Mouse (Mus musculus) ES-Bruce4 (cell line): ENCODE data around the gene Atp11c. TPM values are rescaled to one million over a fixed set of nuclear protein-coding genes. Genes with fewer than 3 reads are reported as not detected.

Experiments used
- H3K27ac ChIP-seq: 2 replicates; pipeline ENCODE4 v1.5.1; 2012; ENCODE audit warnings: low read length, inconsistent platforms; ENCODE audit not compliant: insufficient read depth
- H3K27me3 ChIP-seq: 2 replicates; pipeline ENCODE4 v1.6.1; 2012; ENCODE audit warnings: mild to moderate bottlenecking, low read length, inconsistent platforms; ENCODE audit not compliant: control insufficient read depth, poor library complexity, insufficient read depth, severe bottlenecking
- H3K36me3 ChIP-seq: 2 replicates; pipeline ENCODE4 v1.6.1; 2012; ENCODE audit warnings: inconsistent platforms, mild to moderate bottlenecking, low read length, moderate library complexity; ENCODE audit not compliant: control insufficient read depth, poor library complexity, insufficient read depth, severe bottlenecking
- H3K4me1 ChIP-seq: one replicate; pipeline ENCODE4 v1.8.1; 2011; ENCODE audit warnings: low read length; ENCODE audit not compliant: control insufficient read depth, insufficient read depth
- H3K4me3 ChIP-seq: 2 replicates; pipeline ENCODE4 v1.5.1; 2011; ENCODE audit warnings: low read depth, mild to moderate bottlenecking, low read length
- H3K9ac ChIP-seq: 2 replicates; pipeline ENCODE4 v1.6.1; 2012; ENCODE audit warnings: low read depth, mild to moderate bottlenecking, inconsistent platforms; ENCODE audit not compliant: poor library complexity, severe bottlenecking
- H3K9me3 ChIP-seq: replicated peaks from 2 replicates; pipeline ENCODE4 v1.6.1; 2012; ENCODE audit warnings: mild to moderate bottlenecking, low read length, inconsistent platforms; ENCODE audit not compliant: control insufficient read depth, poor library complexity, insufficient read depth, severe bottlenecking
- CTCF ChIP-seq: IDR thresholded peaks from one replicate; pipeline ENCODE4 v1.8.1; 2011; ENCODE audit warnings: low read depth, low read length
- EP300 ChIP-seq: IDR thresholded peaks from 2 replicates; pipeline ENCODE4 v1.6.1; 2011; ENCODE audit warnings: low read depth, low read length; ENCODE audit not compliant: insufficient read depth
- POLR2A ChIP-seq: IDR thresholded peaks from one replicate; pipeline ENCODE4 v1.8.1; 2011; ENCODE audit warnings: low read length; ENCODE audit not compliant: insufficient read depth
- polyA plus RNA-seq: library from polyadenylated mRNA; stranded (reverse); fragments of >200 nt; gene quantifications from 2 replicates; pipeline ENCODE4 v1.2.4, GENCODE M21; 2011; ENCODE audit warnings: low read depth; ENCODE audit not compliant: missing spikeins, insufficient read depth, insufficient read length

Atp11c gene
- polyA plus RNA-seq, 1 experiment = 17.1 TPM

GRCm38 (mm10) chrX:60348741-60349140 is 243.8 kb downstream of the Atp11c start:
- no peaks in the 10 kb centered on the region for H3K4me1 ChIP-seq
- no peaks in the 10 kb centered on the region for H3K27me3 ChIP-seq
- no peak overlapping the region for H3K9ac ChIP-seq
- TF ChIP-seq CTCF (no peak), EP300 (no peak), POLR2A (no peak)
- no peak overlapping the region for H3K4me3 ChIP-seq
- no peak overlapping the region for H3K27ac ChIP-seq
- no peaks in the 10 kb centered on the region for H3K36me3 ChIP-seq
- no peaks in the 10 kb centered on the region for H3K9me3 ChIP-seq

- no peaks in the 10 kb centered on the region for H3K36me3 ChIP-seq
- no peak overlapping the region for H3K4me3 ChIP-seq
- no peaks in the 10 kb centered on the region for H3K9me3 ChIP-seq
- no peaks in the 10 kb centered on the region for H3K27me3 ChIP-seq
- TF ChIP-seq CTCF = no peak
- no peak for TF ChIP-seq EP300
- TF ChIP-seq POLR2A = no peak
- no peak overlapping the region for H3K27ac ChIP-seq
- H3K9ac ChIP-seq = no peak overlapping the region
- no peaks in the 10 kb centered on the region for H3K4me1 ChIP-seq
Measured at GRCm38 (mm10) chrX:60345447-60345846, 247.1 kb downstream of the Atp11c start.

- no peaks in the 10 kb centered on the region for H3K9me3 ChIP-seq
- no peaks in the 10 kb centered on the region for H3K4me1 ChIP-seq
- TF ChIP-seq POLR2A (no peak), EP300 (no peak), CTCF (no peak)
- no peaks in the 10 kb centered on the region for H3K36me3 ChIP-seq
- no peak overlapping the region for H3K4me3 ChIP-seq
- no peak overlapping the region for H3K27ac ChIP-seq
- H3K9ac ChIP-seq = no peak overlapping the region
- no peaks in the 10 kb centered on the region for H3K27me3 ChIP-seq
Measured at GRCm38 (mm10) chrX:60344991-60345390, 247.5 kb downstream of the Atp11c start.

GRCm38 (mm10) chrX:60329735-60330134 is 262.8 kb downstream of the Atp11c start:
- TF ChIP-seq CTCF (no peak), POLR2A (no peak), EP300 (no peak)
- Histone ChIP-seq H3K4me1 (no peaks in the 10 kb centered on the region), H3K36me3 (no peaks in the 10 kb centered on the region), H3K27ac (no peak overlapping the region), H3K27me3 (no peaks in the 10 kb centered on the region), H3K9me3 (no peaks in the 10 kb centered on the region), H3K4me3 (no peak overlapping the region), H3K9ac (no peak overlapping the region)

GRCm38 (mm10) chrX:60321321-60321720 is 271.2 kb downstream of the Atp11c start:
- TF ChIP-seq CTCF (no peak), EP300 (no peak), POLR2A (no peak)
- no peak overlapping the region for H3K9ac ChIP-seq
- no peaks in the 10 kb centered on the region for H3K27me3 ChIP-seq
- H3K27ac ChIP-seq = no peak overlapping the region
- no peaks in the 10 kb centered on the region for H3K9me3 ChIP-seq
- no peaks in the 10 kb centered on the region for H3K36me3 ChIP-seq
- H3K4me3 ChIP-seq = no peak overlapping the region
- H3K4me1 ChIP-seq = no peaks in the 10 kb centered on the region

GRCm38 (mm10) chrX:60317661-60318060 is 274.8 kb downstream of the Atp11c start:
- H3K27ac ChIP-seq = no peak overlapping the region
- H3K9me3 ChIP-seq = no peaks in the 10 kb centered on the region
- H3K4me1 ChIP-seq = no peaks in the 10 kb centered on the region
- no peak overlapping the region for H3K9ac ChIP-seq
- TF ChIP-seq CTCF = no peak
- TF ChIP-seq POLR2A = no peak
- no peak for TF ChIP-seq EP300
- no peaks in the 10 kb centered on the region for H3K36me3 ChIP-seq
- no peak overlapping the region for H3K4me3 ChIP-seq
- H3K27me3 ChIP-seq = no peaks in the 10 kb centered on the region
